Mouse (Mus musculus): ENCODE measurements at regions not wholly inside any gene's neighbourhood (a gene's known extent, or its start where the extent isn't known, plus 50 kb on each side); places are given as distances from the start of the nearest gene placed in this dataset.

DNA sequence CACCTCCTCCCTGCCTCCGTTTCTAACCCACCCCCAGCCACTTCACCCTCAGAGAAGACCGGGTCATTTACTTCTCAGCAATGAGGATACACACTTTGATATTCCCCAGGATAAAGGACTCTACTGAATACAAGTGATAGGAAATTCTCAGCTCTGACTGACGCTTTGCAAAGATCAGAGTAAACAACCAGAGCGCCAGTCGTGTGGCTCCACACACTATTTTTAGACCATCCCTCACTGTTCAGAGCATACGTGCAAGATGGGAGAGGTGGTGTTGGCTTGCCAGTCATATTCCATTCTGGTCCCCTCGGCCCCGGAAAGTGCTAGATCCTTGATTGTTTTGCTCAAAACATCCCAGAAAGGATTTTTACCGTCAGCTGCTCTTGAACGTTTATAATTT lies 266.8 kb upstream of the Zfp637 start:
- DNase-seq, result no peak

DNA sequence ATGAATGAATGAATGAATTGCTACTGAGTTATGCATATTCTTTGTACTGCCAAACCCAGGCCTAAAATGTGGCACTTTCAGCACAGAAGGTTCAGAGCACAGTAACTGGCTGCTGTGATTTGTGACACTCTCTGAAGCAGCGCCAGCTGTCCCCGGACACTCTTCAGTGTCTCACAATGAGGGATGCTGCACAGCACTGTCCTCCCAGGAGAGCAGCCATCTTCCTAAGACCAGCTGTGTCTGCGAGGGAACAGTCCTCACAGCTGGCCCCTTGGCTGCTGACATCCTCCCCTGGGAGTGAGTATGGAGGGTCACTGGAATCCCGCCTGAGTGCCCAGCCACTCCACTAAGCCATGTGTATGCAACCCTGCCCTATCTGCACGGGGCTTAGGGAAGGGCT lies 265.9 kb upstream of the Zfp637 start:
- DNase-seq, result no peak

DNA sequence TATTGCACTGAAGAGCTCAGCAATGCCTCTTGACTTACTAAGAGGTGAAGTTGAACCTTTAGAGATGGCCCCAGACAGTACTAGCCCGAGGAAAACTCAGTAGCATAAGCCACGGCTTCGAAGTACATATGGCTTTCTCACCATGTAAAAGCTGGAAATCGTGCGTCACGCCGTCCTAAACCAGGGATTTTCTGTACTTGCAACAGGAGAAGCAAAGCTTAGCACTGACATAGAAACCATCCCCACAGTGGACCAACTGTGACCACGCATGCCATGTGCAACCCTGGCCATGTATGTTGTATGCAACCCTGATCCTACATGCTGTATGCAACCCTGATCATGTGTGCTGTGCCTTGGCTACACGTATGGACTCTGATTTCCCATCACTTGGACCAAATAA lies 265.0 kb upstream of the Zfp637 start:
- DNase-seq, result no peak

- no peak for DNase-seq
Observed at GRCm38 (mm10) chr6:117577539-117578521, 263.1 kb upstream of the Zfp637 start.

DNA sequence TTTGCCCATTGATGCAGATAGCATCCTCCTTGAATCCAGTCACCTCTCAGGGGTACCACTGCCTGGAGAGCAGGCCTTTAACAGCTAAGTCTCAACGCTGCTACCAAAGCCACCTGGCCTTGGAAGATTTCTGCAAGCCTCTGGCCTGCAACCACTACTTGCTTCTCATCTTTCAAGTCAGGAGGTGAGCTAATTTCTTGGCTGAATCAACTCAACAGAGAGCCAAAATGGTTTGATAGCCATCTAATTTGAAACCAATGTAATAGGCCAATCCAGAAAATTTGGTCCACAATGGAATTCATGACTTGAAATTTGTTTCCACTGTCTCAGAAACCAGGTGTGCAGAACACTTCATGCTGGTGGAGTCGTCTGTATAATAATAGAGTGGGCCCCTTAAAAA lies 260.0 kb upstream of the Zfp637 start:
- no peak for DNase-seq

DNA sequence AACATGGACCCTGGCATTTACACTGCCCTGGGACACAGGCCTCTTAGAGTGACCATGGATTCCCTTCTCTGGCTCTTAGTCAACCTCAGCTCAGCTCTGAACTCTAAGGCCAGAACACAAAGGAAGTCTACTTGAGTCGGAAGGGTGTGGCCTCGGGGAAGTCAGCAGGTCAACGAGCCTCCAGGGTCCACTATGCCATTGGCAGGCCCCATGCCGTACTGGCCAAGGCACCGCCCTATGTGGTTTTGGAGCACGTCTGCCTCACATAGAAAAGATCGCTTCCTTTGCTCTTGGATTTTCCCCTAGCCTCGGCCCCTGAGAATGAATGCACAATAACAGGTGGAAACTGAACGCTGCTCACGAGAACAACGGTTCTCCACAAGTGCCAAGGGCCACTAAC lies 257.9 kb upstream of the Zfp637 start:
- no peak for DNase-seq

GRCm38 (mm10) chr6:117584563-117584962 lies 256.4 kb upstream of the Zfp637 start:
- no peak for DNase-seq

DNA sequence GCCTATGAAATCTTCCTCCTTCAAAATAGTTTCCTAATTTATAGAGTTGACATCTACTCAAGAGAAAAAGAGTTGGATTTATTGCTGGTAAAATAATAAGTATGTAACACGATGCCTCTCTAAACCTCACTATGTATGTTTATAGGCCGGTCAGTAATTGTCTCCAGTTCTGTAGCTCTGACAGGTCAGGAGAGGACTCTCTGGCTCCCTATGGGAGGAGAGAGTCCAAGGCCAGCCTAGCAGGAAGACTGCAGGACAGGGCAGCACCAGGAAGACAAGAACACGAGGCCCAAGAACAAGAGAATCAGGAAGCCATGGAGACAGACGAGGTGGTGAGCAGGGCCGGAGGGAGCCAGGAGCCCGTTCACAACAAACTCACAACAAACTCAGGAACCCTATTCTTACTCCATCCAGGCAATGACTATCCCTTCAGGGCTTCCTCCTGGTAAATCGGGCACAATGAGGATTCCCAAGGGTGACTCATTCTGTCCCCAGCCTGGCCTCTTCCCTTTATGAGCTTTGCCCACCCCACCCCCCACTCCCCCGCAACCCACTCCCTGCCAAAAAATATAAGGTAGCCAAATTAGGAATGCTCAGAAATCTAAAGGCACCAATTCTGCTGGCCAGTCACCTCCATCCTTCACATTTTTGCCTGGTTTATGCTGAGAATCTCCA lies 244.7 kb upstream of the Zfp637 start:
- no peak for DNase-seq

- no peak for DNase-seq
Observed at GRCm38 (mm10) chr6:117604834-117605233, 236.1 kb upstream of the Zfp637 start.

- DNase-seq, result no peak
Observed at GRCm38 (mm10) chr6:117605685-117606084, 235.3 kb upstream of the Zfp637 start.

GRCm38 (mm10) chr6:117606211-117606610 lies 234.8 kb upstream of the Zfp637 start:
- no peak for DNase-seq

DNA sequence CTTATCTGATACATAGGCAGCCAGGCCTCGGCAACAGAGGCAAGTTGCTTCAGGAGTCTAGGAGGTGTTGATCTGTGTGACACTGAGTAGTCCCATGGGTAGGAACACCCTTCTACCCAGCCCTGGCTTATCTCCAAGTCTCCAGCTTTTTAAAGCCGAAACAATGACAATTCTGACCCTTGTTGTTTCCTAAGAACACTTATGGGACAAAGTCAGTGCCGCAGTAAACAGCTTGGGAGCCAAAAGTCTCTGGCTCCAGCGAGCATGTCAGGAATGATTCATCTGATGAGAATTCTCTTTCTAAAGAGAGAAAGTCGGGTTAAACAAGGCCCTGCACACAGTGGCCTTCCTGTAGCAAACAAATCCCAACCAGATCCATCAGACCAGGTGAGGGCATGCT lies 234.0 kb upstream of the Zfp637 start:
- no peak for DNase-seq

GRCm38 (mm10) chr6:117609476-117610404 lies 231.2 kb upstream of the Zfp637 start:
- no peak for DNase-seq

DNA sequence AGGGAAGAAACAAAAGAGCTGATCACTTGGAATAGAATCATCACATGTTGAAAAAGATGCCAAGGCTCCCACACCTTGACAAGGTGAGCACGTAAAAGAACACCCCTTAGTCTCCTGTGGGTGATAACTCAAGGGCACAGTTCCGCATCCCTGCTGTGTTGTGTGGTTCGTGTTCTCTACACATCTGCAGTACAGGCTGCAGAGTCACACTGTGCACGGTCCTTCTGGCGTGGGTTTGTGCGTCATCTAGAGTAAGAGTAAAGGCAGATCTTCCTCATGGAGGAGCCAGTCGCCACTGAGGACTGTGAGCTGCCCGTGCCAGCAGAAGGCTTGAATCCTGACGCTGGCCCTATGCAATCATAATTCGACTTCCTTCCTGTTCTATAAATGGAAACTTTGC lies 229.7 kb upstream of the Zfp637 start:
- no peak for DNase-seq

DNA sequence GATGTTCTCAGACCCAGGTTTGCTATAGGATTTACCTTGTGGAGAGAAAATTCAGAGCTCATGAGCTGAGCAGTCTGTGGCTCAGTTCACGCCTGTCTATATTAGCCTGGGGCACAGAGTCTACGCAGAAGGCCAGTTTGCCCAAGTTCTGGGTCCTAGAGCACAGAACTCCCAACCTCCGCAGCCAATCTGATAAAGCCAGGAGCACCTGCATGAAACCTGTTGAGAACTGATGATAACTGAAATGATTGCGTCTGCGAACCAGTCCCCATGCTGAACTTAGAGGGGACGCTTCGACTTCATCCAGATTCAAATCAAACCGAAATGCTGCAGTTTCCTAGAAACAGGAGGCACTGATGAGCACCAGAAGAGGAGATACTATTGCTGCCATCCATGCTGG lies 229.0 kb upstream of the Zfp637 start:
- no peak for DNase-seq

DNA sequence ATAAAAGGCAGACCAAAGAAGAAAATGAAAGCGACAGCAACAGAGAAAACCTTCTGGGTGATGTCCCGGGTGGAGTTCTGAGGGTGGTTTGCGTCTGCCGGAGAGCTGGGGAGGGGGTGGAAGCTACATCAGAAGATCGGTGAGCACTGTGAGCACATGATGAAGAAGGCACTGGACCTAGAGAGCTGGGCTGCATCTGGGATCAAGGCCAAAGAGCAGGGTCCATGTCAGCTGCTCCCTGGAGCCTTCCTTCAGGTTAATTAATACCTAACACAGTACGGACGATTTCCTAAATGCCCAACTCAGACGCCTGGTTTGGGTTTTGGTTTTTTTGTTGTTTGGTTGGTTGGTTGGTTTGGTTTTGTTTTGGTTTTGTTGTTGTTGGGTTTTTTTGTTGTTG lies 228.6 kb upstream of the Zfp637 start:
- DNase-seq, result no peak

GRCm38 (mm10) chr6:117613656-117614350 lies 227.2 kb upstream of the Zfp637 start:
- DNase-seq, result no peak

DNA sequence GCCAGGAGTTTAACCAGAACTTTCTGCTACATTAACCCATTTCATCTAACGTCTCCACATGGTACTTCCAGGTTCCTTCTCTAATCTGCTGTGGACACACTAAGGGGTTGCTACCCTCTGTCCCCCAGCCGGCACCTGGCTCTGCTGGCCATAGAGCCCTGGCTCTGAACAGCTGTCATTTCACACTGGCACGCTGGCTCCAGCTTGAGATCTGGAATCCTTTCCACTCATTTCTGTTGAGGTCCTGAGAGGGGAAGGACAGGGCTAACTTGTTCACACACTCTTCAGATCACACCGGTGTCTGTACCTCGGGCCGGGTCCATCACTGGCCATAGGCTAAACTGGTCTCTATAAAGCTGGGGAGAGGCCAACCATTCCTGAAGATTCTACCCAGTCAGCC lies 226.6 kb upstream of the Zfp637 start:
- no peak for DNase-seq

- no peak for DNase-seq
Observed at GRCm38 (mm10) chr6:117617168-117617567, 223.8 kb upstream of the Zfp637 start.

- no peak for DNase-seq
Observed at GRCm38 (mm10) chr6:117617951-117618350, 223.0 kb upstream of the Zfp637 start.

- no peak for DNase-seq
Observed at GRCm38 (mm10) chr6:117619606-117620005, 221.4 kb upstream of the Zfp637 start.

DNA sequence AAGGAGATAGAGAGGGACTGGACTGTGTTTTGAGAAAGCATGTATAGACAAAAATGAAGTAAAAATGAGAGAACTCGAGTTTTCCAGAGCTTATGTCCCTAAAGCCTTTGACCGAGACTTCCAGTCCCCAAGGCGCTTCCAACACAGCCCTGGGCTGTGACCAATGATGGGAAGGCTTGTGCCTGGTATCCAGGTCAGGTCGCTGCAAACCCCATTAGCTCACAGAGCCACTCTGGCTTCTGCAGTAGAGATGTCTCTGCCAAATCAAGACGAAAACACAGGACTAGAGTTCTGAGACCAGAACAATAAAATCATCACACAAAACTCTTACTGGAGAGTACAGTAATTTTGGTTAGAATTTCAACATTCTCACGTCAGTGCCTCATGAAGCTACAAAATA lies 218.5 kb upstream of the Zfp637 start:
- no peak for DNase-seq

DNA sequence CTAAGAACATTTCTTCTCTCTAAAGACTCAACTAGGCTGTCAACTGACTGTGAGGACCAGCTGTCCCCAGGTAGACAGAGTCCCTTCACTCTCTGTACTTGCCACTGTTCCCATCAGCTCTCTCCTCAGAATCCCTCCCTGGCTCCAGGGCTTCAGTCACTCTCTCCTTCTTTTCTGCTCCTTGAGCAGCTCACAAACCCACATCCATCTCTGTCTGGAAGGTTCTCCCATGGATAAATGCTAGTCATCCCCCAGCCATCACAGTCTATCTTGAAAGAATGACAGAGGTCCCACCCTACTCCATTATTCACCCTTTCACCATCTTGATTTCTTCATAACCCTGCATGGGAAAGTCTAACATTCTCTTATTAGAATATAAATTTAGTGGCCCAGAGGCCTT lies 218.0 kb upstream of the Zfp637 start:
- DNase-seq, result no peak

All from B cell, adult 2 months (primary cell).